Mouse (Mus musculus) limb, embryonic 11.5 days (tissue): ENCODE results near the gene Cysrt1. TPM values are rescaled to one million over a fixed set of nuclear protein-coding genes. Genes with fewer than 3 reads are reported as not detected.

Experiments
- ATAC-seq: fragments of 200-750 bp; cut with Nextera tagmentation; 2 replicates; pipeline ENCODE4 v1.8.0; 2017; ENCODE audit warnings: low read depth; ENCODE audit not compliant: insufficient number of reproducible peaks, low FRiP score, low TSS enrichment
- DNase-seq: peaks from one replicate; pipeline ENCODE4 v3.0.0-alpha.2; 2015; ENCODE audit warnings: low spot score
- H3K27ac ChIP-seq: fragments of 300-500 bp; sonication (generic); replicated peaks from 2 replicates; pipeline ENCODE4 v1.5.1; 2014; ENCODE audit warnings: low read depth, mild to moderate bottlenecking, low read length
- H3K27me3 ChIP-seq: fragments of 300-500 bp; sonication (generic); 2 replicates; pipeline ENCODE4 v1.6.1; 2014; ENCODE audit warnings: mild to moderate bottlenecking, low read length, mixed read lengths; ENCODE audit not compliant: control insufficient read depth, insufficient read depth
- H3K36me3 ChIP-seq: fragments of 300-500 bp; sonication (generic); 2 replicates; pipeline ENCODE4 v1.6.1; 2014; ENCODE audit warnings: mild to moderate bottlenecking, low read length, moderate library complexity, mixed read lengths; ENCODE audit not compliant: control insufficient read depth, insufficient read depth
- H3K4me1 ChIP-seq: fragments of 300-500 bp; sonication (generic); 2 replicates; pipeline ENCODE4 v1.6.1; 2014; ENCODE audit warnings: low read length, mixed read lengths; ENCODE audit not compliant: control insufficient read depth, insufficient read depth
- H3K4me2 ChIP-seq: fragments of 300-500 bp; sonication (generic); 2 replicates; pipeline ENCODE4 v1.6.1; 2014; ENCODE audit warnings: low read depth, mild to moderate bottlenecking, moderate library complexity; ENCODE audit not compliant: severe bottlenecking
- H3K4me3 ChIP-seq: fragments of 300-500 bp; sonication (generic); 2 replicates; pipeline ENCODE4 v1.5.1; 2014; ENCODE audit warnings: low read depth, low read length
- H3K9ac ChIP-seq: fragments of 300-500 bp; sonication (generic); 2 replicates; pipeline ENCODE4 v1.6.1; 2014; ENCODE audit warnings: mild to moderate bottlenecking, low read length
- H3K9me3 ChIP-seq: fragments of 300-500 bp; sonication (generic); 2 replicates; pipeline ENCODE4 v1.6.1; 2016; ENCODE audit warnings: low read length; ENCODE audit not compliant: control insufficient read depth
- whole genome bisulfite sequencing: fragments of 180-500 bp; shearing (Covaris S2); extraction: QIAGEN DNeasy Blood & Tissue Kit; methylation state at CpG from one replicate; pipeline ENCODE4 v1.1.7; 2014; 5-methylcytosine and 5-hydroxymethylcytosine counted together
- polyA plus RNA-seq: library from polyadenylated mRNA; unstranded; fragments of >200 nt; fragmentation: Nextera tagmentation; extraction: Ambion mirVana; gene quantifications from 2 replicates; pipeline ENCODE4 v1.2.1, GENCODE M21; 2014

Cysrt1 gene
- polyA plus RNA-seq, 1 experiment from 2014 or later: not detected

DNA sequence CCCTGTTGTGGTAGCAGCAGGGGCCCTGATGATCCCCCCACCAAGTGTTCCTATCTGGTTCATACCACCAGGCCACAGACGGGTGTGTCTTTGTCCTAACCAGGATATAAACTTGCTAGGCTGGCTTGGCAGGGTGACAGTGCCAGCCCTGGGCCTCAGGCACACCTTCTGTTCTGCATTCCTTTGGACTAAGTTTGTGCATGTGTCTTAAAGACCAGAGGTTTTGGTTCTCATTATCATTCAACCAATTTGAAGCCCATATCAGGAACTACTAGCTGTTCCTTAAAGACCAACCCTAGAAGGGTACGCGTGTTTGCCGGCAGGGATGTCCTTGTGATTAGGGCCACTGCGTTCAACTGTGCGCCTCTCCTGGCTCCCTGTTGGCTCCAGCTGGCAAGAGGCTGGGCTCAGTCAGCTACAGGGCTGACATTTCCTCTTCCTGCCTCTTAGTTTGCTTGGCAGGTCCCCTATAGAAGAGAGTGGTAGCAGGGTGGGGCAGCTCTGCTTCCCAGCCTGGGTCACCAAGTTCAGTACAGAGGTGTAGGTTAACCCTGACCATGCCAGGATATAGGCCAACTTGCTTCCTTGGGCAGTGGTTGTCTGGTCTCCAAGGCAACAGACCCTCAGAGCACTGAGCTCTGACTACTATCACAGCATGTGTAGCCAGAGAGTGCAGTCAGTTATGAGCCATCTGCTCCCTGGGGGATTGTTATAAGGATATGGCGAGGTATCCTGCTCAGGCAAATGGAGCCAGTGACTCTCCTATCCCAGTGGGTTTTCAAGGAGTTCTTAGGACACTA, 44.8 kb upstream of the Cysrt1 start:
- 65% methylated on average over 7 of the region's 7 CpGs for WGBS
- Histone ChIP-seq H3K9me3 (no peaks in the 10 kb centered on the region), H3K4me2 (no peak overlapping the region), H3K4me3 (no peak overlapping the region), H3K27ac (no peak overlapping the region), H3K9ac (no peak overlapping the region), H3K27me3 (peaks cover 44% of the 10 kb centered on the region), H3K36me3 (peaks cover 16% of the 10 kb centered on the region; the same call in 1 of the 2 replicates), H3K4me1 (peaks cover 1% of the 10 kb centered on the region; the same call in 1 of the 2 replicates)
- DNase-seq (no peak), ATAC-seq (no peak)

DNA sequence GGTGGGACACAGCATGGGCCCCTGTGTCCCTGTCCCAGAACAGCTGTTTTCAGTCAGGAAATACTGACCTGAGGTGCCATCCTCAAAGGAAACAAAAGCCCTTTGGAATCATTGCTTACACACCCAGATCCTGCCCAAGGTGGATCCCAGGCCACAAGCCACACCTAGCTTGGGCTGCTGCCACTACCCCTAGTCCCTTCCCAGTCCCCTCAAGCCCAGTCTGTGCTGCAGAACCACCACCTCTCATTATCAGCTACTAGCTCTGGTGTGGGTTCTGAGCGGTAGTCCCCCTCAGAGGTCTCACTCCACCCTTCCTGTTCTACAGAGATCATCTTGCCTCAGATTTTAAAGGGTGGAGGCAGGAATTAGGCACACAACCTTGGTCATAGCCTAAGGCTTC, 44.1 kb upstream of the Cysrt1 start:
- no peak overlapping the region for H3K27ac ChIP-seq
- DNase-seq: no peak
- no peaks in the 10 kb centered on the region for H3K9me3 ChIP-seq
- peaks cover 18% of the 10 kb centered on the region; the same call in 1 of the 2 replicates for H3K36me3 ChIP-seq
- no peak for ATAC-seq
- H3K4me1 ChIP-seq: no peaks in the 10 kb centered on the region
- H3K4me3 ChIP-seq: no peak overlapping the region
- no peak overlapping the region for H3K4me2 ChIP-seq
- 67% methylated on average over 1 of the region's 1 CpGs for WGBS
- H3K27me3 ChIP-seq: peaks cover 37% of the 10 kb centered on the region
- no peak overlapping the region for H3K9ac ChIP-seq

DNA sequence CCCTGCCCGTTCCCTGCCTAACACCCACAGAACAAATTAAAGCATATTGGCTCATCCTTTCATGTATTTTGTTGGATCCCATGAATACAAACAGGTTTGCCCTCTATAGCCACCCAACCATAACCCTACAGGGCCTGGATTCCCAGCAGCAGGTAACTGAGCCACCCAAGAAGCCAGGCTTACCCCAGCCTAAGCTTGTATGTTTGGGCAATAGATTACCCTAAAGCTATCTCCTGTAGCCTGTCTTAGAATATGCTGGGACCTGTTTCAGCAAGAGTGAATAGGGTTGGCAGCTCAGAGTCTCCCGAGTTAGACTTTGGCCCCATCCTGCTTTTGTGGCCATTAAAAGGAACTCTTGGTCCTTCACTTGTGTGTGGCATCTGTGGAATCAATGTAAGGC, 43.3 kb upstream of the Cysrt1 start:
- DNase-seq (no peak), ATAC-seq (no peak)
- Histone ChIP-seq H3K36me3 (peaks cover 23% of the 10 kb centered on the region), H3K27me3 (peaks cover 29% of the 10 kb centered on the region), H3K4me1 (no peaks in the 10 kb centered on the region), H3K9me3 (no peaks in the 10 kb centered on the region), H3K4me2 (no peak overlapping the region), H3K9ac (no peak overlapping the region), H3K4me3 (no peak overlapping the region), H3K27ac (no peak overlapping the region)
- 91% methylated on average over 2 of the region's 2 CpGs for WGBS

DNA sequence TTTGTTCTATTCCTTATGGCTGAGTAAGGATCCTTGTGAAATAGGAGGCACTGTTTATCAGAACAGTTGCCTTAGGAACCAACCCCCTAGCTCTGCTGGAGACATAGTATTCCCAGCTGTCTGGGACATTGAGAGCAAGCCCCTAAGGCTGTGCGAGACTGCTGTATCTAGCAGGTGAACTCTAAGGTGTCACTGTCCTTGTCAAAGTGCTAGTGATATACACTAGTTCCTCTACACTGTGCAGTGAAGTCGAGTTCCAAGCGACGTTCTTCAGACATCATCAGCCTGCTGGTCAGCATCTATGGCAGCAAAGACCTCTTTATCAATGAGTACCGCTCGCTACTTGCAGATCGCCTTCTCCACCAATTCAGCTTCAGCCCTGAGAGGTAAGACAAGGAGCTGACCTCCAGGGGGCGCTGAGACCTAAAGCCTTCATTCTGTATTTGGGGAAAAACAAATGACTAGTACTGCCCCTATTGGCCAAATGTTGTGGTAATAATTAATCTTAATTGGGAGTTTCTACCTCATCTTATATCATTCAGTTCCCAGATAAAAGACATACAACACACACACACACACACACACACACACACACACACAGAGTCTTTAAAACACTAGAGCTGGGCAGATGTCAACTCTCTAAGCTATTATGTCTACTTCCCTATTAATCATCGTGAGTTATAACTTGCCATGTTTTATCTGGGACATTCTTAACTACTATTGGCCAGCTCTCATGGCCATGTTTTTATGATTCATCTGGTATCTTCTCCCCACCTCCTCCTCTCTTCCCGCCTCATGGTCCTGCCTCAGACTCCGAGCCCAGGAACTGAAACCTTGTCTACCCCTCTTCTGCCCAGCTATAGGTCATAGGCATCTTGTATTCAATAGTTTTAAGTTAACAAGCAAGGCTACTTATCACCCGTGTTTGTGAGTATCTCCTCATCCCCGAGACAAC, 37.0 kb upstream of the Cysrt1 start:
- Histone ChIP-seq H3K9me3 (no peaks in the 10 kb centered on the region), H3K27ac (no peak overlapping the region), H3K4me3 (no peak overlapping the region), H3K4me1 (no peaks in the 10 kb centered on the region), H3K36me3 (peaks cover 43% of the 10 kb centered on the region), H3K27me3 (no peaks in the 10 kb centered on the region), H3K9ac (no peak overlapping the region), H3K4me2 (no peak overlapping the region)
- WGBS: 63% methylated on average over 13 of the region's 13 CpGs
- no peak for ATAC-seq
- peak; percentile 87 for DNase-seq

DNA sequence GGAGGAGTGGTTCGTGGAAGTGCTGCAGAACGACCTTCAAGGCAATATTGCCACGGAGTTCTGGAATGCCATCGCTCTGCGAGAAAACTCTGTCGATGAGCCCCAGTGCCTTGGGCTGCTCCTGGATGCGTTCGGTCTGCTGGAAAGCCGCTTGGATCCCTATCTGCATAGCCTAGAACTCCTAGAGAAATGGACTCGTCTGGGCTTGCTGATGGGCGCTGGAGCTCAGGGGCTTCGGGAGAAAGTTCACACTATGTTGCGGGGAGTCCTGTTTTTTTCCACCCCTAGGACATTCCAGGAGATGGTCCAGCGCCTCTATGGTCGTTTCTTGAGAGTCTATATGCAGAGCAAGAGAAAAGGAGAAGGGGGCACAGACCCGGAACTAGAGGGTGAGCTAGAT, 30.8 kb upstream of the Cysrt1 start:
- ATAC-seq (no peak), DNase-seq (no peak)
- Histone ChIP-seq H3K4me3 (peak overlapping the region; percentile 95), H3K9me3 (no peaks in the 10 kb centered on the region), H3K36me3 (peaks cover 21% of the 10 kb centered on the region), H3K9ac (peak overlapping the region; percentile 83), H3K27ac (no peak overlapping the region), H3K4me2 (peak overlapping the region; percentile 96), H3K4me1 (peaks cover 18% of the 10 kb centered on the region), H3K27me3 (no peaks in the 10 kb centered on the region)
- WGBS: 32% methylated on average over 16 of the region's 16 CpGs

DNA sequence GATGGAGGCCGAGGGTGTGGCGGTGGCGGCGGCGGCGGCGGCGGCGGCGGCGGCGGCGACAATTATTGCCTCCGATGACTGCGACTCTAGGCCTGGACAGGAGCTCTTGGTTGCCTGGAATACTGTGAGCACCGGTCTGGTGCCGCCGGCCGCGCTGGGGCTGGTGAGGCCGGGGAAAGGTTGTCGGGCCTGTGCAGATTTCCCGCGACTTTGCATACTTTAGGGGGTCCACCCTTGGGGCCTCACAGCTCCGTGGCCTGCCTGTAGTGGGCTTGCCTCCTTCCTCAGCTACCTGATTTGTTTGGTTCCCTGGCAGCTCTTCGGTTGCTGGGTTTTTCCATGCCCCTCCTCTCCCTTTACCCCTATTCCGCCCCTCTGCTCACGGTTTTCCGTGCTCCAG, 30.3 kb upstream of the Cysrt1 start:
- peaks cover 18% of the 10 kb centered on the region for H3K36me3 ChIP-seq
- H3K27me3 ChIP-seq: no peaks in the 10 kb centered on the region
- WGBS: under 1% methylated on average over 29 of the region's 29 CpGs
- DNase-seq (no peak), ATAC-seq (peak; percentile 75)
- peak overlapping the region; percentile 96 for H3K4me2 ChIP-seq
- H3K9me3 ChIP-seq: no peaks in the 10 kb centered on the region
- peaks cover 18% of the 10 kb centered on the region for H3K4me1 ChIP-seq
- peak overlapping the region; percentile 83 for H3K9ac ChIP-seq
- H3K27ac ChIP-seq: no peak overlapping the region
- peak overlapping the region; percentile 95 for H3K4me3 ChIP-seq

DNA sequence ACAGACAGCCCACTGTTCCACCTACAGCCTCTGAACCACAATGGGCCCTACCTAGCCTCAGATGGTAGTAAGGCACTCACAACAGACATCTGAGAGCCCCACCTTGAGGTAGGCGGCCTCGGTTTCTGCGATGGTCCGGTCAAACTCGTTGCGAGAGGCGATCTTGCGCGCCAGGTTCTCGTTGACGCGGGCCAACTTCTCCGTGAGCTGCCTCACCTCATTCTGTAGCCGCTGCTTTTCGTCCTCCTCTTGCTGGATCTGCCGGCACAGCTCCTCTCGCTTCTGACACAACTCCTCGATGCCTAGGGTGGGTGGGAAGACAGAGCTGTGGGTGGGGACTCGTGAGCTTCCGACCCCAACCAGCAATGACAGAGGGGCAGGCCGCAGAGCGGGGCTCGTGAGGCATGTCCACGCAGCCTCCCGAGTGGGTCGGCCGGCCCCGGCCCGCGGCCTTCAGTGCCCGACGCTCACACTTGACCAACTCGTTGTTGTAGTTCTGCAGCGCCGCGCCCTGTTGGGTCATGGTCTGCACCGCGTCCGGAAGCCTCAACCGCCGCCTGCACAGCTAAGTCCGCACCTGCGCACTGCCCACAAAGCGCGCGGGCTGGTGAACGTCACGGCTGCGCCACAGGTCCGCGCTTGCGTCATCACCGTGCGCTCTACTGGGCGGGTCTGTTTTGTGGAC, 29.7 kb upstream of the Cysrt1 start, which contains the start of the genes Ssna1 and Anapc2:
TSS of gene Ssna1 (minus strand) at position 612 of the 685 bp plus-strand sequence.
TSS of gene Anapc2 (plus strand) at position 652 of the 685 bp plus-strand sequence.
- Histone ChIP-seq H3K4me3 (peak within 1 kb of the TSS; percentile 95), H3K27ac (no peak within 1 kb of the TSS; the same call in 1 of the 2 replicates), H3K4me2 (peak within 1 kb of the TSS; percentile 96), H3K36me3 (peaks cover 18% of the 10 kb centered on the region), H3K27me3 (no peaks in the 10 kb centered on the region), H3K4me1 (peaks cover 18% of the 10 kb centered on the region), H3K9me3 (no peaks in the 10 kb centered on the region), H3K9ac (peak within 1 kb of the TSS; percentile 83)
- ATAC-seq: peak; percentile 93
- WGBS: under 1% methylated on average over 55 of the region's 55 CpGs
- peak; percentile 100 for DNase-seq
